Mouse (Mus musculus): Measurements from ENCODE around the gene Rab31.

DNA sequence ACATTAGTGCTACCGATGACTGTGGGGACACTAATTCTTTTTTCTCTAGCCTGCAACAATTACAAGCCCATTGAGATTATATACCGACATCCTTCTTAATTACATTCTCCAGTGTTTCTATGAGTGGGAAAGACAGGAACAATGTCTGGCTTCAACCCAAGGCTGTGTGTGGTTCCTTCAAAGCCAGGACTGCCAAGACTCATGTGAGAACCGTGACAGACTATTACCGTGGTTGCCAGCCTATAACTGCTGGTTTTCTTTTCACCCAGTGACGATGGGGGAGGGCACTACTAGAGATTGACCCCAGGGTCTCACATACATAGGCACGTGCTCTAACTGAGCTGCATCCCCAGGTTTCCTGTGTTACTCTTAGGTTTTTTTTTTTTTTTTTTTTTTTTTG is 15.4 kb downstream of the Rab31 start:
- TF ChIP-seq EP300 (IDR thresholded peaks at IDR 0.05; ENCODE audit: low read length) = no peak
- no peak for TF ChIP-seq CTCF (conservative IDR thresholded peaks at IDR 0.05 in 1 of 2, IDR thresholded peaks at IDR 0.05 in 1 of 2; ENCODE audit: low read depth in 2 of 2, low read length in 2 of 2)
- no peak for TF ChIP-seq MEF2A (IDR thresholded peaks at IDR 0.05; ENCODE audit: borderline replicate concordance, low read depth, low read length)
- TF ChIP-seq POLR2A (IDR thresholded peaks at IDR 0.05; ENCODE audit: low read depth, low read length) = no peak
- TF ChIP-seq KAT2A (IDR thresholded peaks at IDR 0.05; ENCODE audit: insufficient replicate concordance, low read length) = no peak
- TF ChIP-seq MAZ (IDR thresholded peaks at IDR 0.05; ENCODE audit: low read depth, low read length) = no peak
- no peak for TF ChIP-seq MAFK (IDR thresholded peaks at IDR 0.05; ENCODE audit: insufficient replicate concordance, low read length)
- no peak for TF ChIP-seq USF1 (IDR thresholded peaks at IDR 0.05; ENCODE audit: low read depth, low read length)

Measured in CH12.LX (cell line).